Mouse (Mus musculus) MEL (cell line): ENCODE data around the gene Fv1. TPM values are rescaled to one million over a fixed set of nuclear protein-coding genes. Genes with fewer than 3 reads are reported as not detected.

Experiments
- DNase-seq: peaks from one replicate; pipeline ENCODE4 v3.0.0; 2011; ENCODE audit warnings: low read depth, low spot score
- H3K27ac ChIP-seq: 2 replicates; pipeline ENCODE4 v1.5.1; 2012; ENCODE audit warnings: low read depth, mild to moderate bottlenecking, control low read depth, low read length, moderate library complexity; ENCODE audit not compliant: control insufficient read depth
- H3K27me3 ChIP-seq, 2 experiments: fragments of 150-350 bp in 1 of 2; sonication (generic) in 1 of 2; 2 replicates each; pipeline ENCODE4 v1.6.1; 2012; ENCODE audit warnings: low read length in 2 of 2, mild to moderate bottlenecking in 2 of 2, improper control_type of control experiment in 1 of 2, moderate library complexity in 1 of 2; ENCODE audit not compliant: insufficient read depth in 2 of 2, control insufficient read depth in 1 of 2
- H3K36me3 ChIP-seq, 2 experiments: 2 replicates each; pipeline ENCODE4 v1.6.1; 2012 to 2014; ENCODE audit warnings: low read length in 2 of 2, improper control_type of control experiment in 1 of 2, inconsistent platforms in 1 of 2, mild to moderate bottlenecking in 1 of 2; ENCODE audit not compliant: insufficient read depth in 2 of 2, control insufficient read depth in 1 of 2
- H3K4me1 ChIP-seq, 2 experiments: fragments of 150-350 bp in 1 of 2; sonication (generic) in 1 of 2; 2 replicates each; pipeline ENCODE4 v1.6.1; 2012; ENCODE audit warnings: low read length in 2 of 2, improper control_type of control experiment in 1 of 2, mild to moderate bottlenecking in 1 of 2; ENCODE audit not compliant: insufficient read depth in 2 of 2, control insufficient read depth in 1 of 2
- H3K4me3 ChIP-seq, 2 experiments: fragments of 150-350 bp in 1 of 2; sonication (generic) in 1 of 2; 2 replicates each; pipeline ENCODE4 v1.5.1; 2012; ENCODE audit warnings: low read depth in 2 of 2, low read length in 2 of 2, mild to moderate bottlenecking in 2 of 2, moderate library complexity in 2 of 2, control low read depth in 1 of 2, improper control_type of control experiment in 1 of 2; ENCODE audit not compliant: control insufficient read depth in 1 of 2, insufficient read depth in 1 of 2
- H3K79me2 ChIP-seq: 2 replicates; pipeline ENCODE4 v1.6.1; 2012; ENCODE audit warnings: mild to moderate bottlenecking, low read length, moderate library complexity; ENCODE audit not compliant: control insufficient read depth, poor library complexity, insufficient read depth
- H3K9ac ChIP-seq: 2 replicates; pipeline ENCODE4 v1.6.1; 2012; ENCODE audit warnings: low read depth, mild to moderate bottlenecking, control low read depth, low read length, moderate library complexity; ENCODE audit not compliant: control insufficient read depth, poor library complexity, severe bottlenecking
- H3K9me3 ChIP-seq: fragments of 150-350 bp; sonication (generic); replicated peaks from 2 replicates; pipeline ENCODE4 v1.6.1; 2012; ENCODE audit warnings: mild to moderate bottlenecking, low read length, improper control_type of control experiment, moderate library complexity; ENCODE audit not compliant: insufficient read depth
- BHLHE40 ChIP-seq: IDR thresholded peaks from 2 replicates; pipeline ENCODE4 v1.6.1; 2012; ENCODE audit warnings: low read depth, mild to moderate bottlenecking, inconsistent platforms, low read length, improper control_type of control experiment, borderline replicate concordance
- E2F4 ChIP-seq: IDR thresholded peaks from 2 replicates; pipeline ENCODE4 v1.6.1; 2011; ENCODE audit warnings: low read depth, low read length, improper control_type of control experiment, borderline replicate concordance
- ELF1 ChIP-seq: IDR thresholded peaks from 2 replicates; pipeline ENCODE4 v1.6.1; 2014; ENCODE audit warnings: low read depth, mild to moderate bottlenecking, inconsistent platforms, low read length, improper control_type of control experiment, moderate library complexity
- ETS1 ChIP-seq: IDR thresholded peaks from 2 replicates; pipeline ENCODE4 v1.6.1; 2012; ENCODE audit warnings: low read depth, mild to moderate bottlenecking, inconsistent platforms, low read length, improper control_type of control experiment, moderate library complexity
- GABPA ChIP-seq: IDR thresholded peaks from 2 replicates; pipeline ENCODE4 v1.6.1; 2012; ENCODE audit warnings: low read depth, mild to moderate bottlenecking, inconsistent platforms, low read length, improper control_type of control experiment, moderate library complexity
- GATA1 ChIP-seq: IDR thresholded peaks from 2 replicates; pipeline ENCODE4 v1.6.1; 2011; ENCODE audit warnings: low read depth, low read length, improper control_type of control experiment
- KAT2A ChIP-seq: conservative IDR thresholded peaks from 2 replicates; pipeline ENCODE4 v1.6.1; 2012; ENCODE audit warnings: low read depth, low read length, improper control_type of control experiment, inconsistent platforms
- MAX ChIP-seq: IDR thresholded peaks from 2 replicates; pipeline ENCODE4 v1.6.1; 2011; ENCODE audit warnings: low read length, improper control_type of control experiment
- MEF2A ChIP-seq: IDR thresholded peaks from 2 replicates; pipeline ENCODE4 v1.6.1; 2014; ENCODE audit warnings: low read depth, mild to moderate bottlenecking, inconsistent platforms, low read length, improper control_type of control experiment; ENCODE audit not compliant: poor library complexity, insufficient replicate concordance, severe bottlenecking; ENCODE audit errors: extremely low read depth
- MXI1 ChIP-seq: IDR thresholded peaks from 2 replicates; pipeline ENCODE4 v1.6.1; 2011; ENCODE audit warnings: mild to moderate bottlenecking, low read depth, low read length, improper control_type of control experiment
- MYC ChIP-seq: IDR thresholded peaks from 2 replicates; pipeline ENCODE4 v1.6.1; 2011; ENCODE audit warnings: low read depth, mild to moderate bottlenecking, low read length, improper control_type of control experiment, moderate library complexity
- NELFE ChIP-seq: IDR thresholded peaks from 2 replicates; pipeline ENCODE4 v1.6.1; 2011; ENCODE audit warnings: low read depth, low read length, improper control_type of control experiment
- NRF1 ChIP-seq: IDR thresholded peaks from 2 replicates; pipeline ENCODE4 v1.6.1; 2014; ENCODE audit warnings: low read depth, mild to moderate bottlenecking, inconsistent platforms, low read length, improper control_type of control experiment, moderate library complexity; ENCODE audit not compliant: poor library complexity, insufficient read depth, severe bottlenecking
- POLR2A ChIP-seq, 2 experiments: IDR thresholded peaks; 2 replicates each; pipeline ENCODE4 v1.6.1; 2011 to 2012; ENCODE audit warnings: low read length in 2 of 2, mild to moderate bottlenecking in 2 of 2, control low read depth in 1 of 2, improper control_type of control experiment in 1 of 2, low read depth in 1 of 2, moderate library complexity in 1 of 2; ENCODE audit not compliant: control insufficient read depth in 1 of 2, insufficient read depth in 1 of 2, poor library complexity in 1 of 2
- POLR2AphosphoS2 ChIP-seq: IDR thresholded peaks from 2 replicates; pipeline ENCODE4 v1.6.1; 2011; ENCODE audit warnings: low read length, improper control_type of control experiment
- POLR2AphosphoS5 ChIP-seq: IDR thresholded peaks from 2 replicates; pipeline ENCODE4 v1.6.1; 2012; ENCODE audit warnings: low read depth, borderline replicate concordance, mild to moderate bottlenecking, inconsistent platforms, low read length, moderate library complexity, mixed read lengths
- RAD21 ChIP-seq: IDR thresholded peaks from 2 replicates; pipeline ENCODE4 v1.6.1; 2011; ENCODE audit warnings: mild to moderate bottlenecking, low read depth, low read length, improper control_type of control experiment
- SIN3A ChIP-seq: IDR thresholded peaks from 2 replicates; pipeline ENCODE4 v1.6.1; 2012; ENCODE audit warnings: low read length, improper control_type of control experiment, inconsistent platforms
- TAL1 ChIP-seq: IDR thresholded peaks from 2 replicates; pipeline ENCODE4 v1.6.1; 2012; ENCODE audit warnings: mild to moderate bottlenecking, inconsistent platforms, low read length, moderate library complexity, mixed read lengths
- TBP ChIP-seq: IDR thresholded peaks from 2 replicates; pipeline ENCODE4 v1.8.0; 2011; ENCODE audit warnings: low read depth, low read length, improper control_type of control experiment
- TCF12 ChIP-seq: IDR thresholded peaks from 2 replicates; pipeline ENCODE4 v1.6.1; 2014; ENCODE audit warnings: low read depth, mild to moderate bottlenecking, inconsistent platforms, low read length, improper control_type of control experiment, moderate library complexity
- USF1 ChIP-seq: IDR thresholded peaks from 2 replicates; pipeline ENCODE4 v1.6.1; 2014; ENCODE audit warnings: low read depth, mild to moderate bottlenecking, inconsistent platforms, low read length, improper control_type of control experiment, moderate library complexity
- ZMIZ1 ChIP-seq: IDR thresholded peaks from 2 replicates; pipeline ENCODE4 v1.6.1; 2012; ENCODE audit warnings: low read depth, mild to moderate bottlenecking, inconsistent platforms, low read length, improper control_type of control experiment, moderate library complexity
- ZNF384 ChIP-seq: IDR thresholded peaks from 2 replicates; pipeline ENCODE4 v1.6.1; 2012; ENCODE audit warnings: low read depth, mild to moderate bottlenecking, inconsistent platforms, low read length, improper control_type of control experiment
- polyA plus RNA-seq, 2 experiments: library from polyadenylated mRNA; stranded (reverse) in 1 of 2; unstranded in 1 of 2; fragments of >175 nt in 1 of 2; fragments of >200 nt in 1 of 2; gene quantifications; 2 replicates each; pipeline versions ENCODE4 v1.2.1 to v1.2.4; 2012; ENCODE audit warnings: low replicate concordance in 2 of 2, low read depth in 1 of 2; ENCODE audit not compliant: insufficient read length in 2 of 2, insufficient read depth in 1 of 2, missing spikeins in 1 of 2
- total RNA-seq: library from RNA; depleted of rRNA; stranded (reverse); fragments of 300-350 nt; gene quantifications from 2 replicates; pipeline ENCODE4 v1.2.3, GENCODE M21; 2012

Gene Fv1
- total and polyA plus RNA-seq, 3 experiments = 3.0 to 4.6 TPM; not detected in 1

GRCm38 (mm10) chr4:147902906-147903500 is 34.2 kb downstream of the Fv1 start:
- no peak overlapping the region for H3K27ac ChIP-seq
- H3K4me1 ChIP-seq = peaks cover 0 to 22% of the 10 kb centered on the region in 2 experiments
- H3K9me3 ChIP-seq = no peaks in the 10 kb centered on the region
- H3K79me2 ChIP-seq = peaks cover 19% of the 10 kb centered on the region
- no peaks in the 10 kb centered on the region for H3K27me3 ChIP-seq
- H3K36me3 ChIP-seq = peaks cover 0 to 12% of the 10 kb centered on the region in 2 experiments; a peak in 3 of 4 replicates
- DNase-seq = no peak
- no peak overlapping the region for H3K9ac ChIP-seq
- H3K4me3 ChIP-seq = no peak overlapping the region
- no peak for TF ChIP-seq MEF2A
- no peak for TF ChIP-seq POLR2A (IDR thresholded peaks at IDR 0.05; ENCODE audit: control insufficient read depth in 1 of 2, insufficient read depth in 1 of 2, low read depth in 1 of 2, low read length in 2 of 2, poor library complexity in 1 of 2)
- TF ChIP-seq MAX = no peak

- Histone ChIP-seq H3K27ac (no peak overlapping the region), H3K9me3 (no peaks in the 10 kb centered on the region), H3K79me2 (peaks cover 19% of the 10 kb centered on the region), H3K36me3 (peaks cover 0 to 12% of the 10 kb centered on the region in 2 experiments; a peak in 3 of 4 replicates), H3K9ac (peak overlapping the region; percentile 98), H3K4me1 (peaks cover 0 to 22% of the 10 kb centered on the region in 2 experiments), H3K4me3 (peak overlapping the region; percentile 99 to 100), H3K27me3 (no peaks in the 10 kb centered on the region)
- peak; percentile 8 for DNase-seq
- TF ChIP-seq MAX (0 out of 2 replicates have a peak, but pooled peaks have one; percentile 20), MXI1 (peak; percentile 26; the same call in 1 of the 2 replicates), GABPA (no peak), POLR2AphosphoS5 (no peak), ZNF384 (no peak), TBP (no peak), TCF12 (no peak), USF1 (no peak), TAL1 (no peak), E2F4 (no peak)
These were observed 34.8 kb downstream of the Fv1 start for GRCm38 (mm10) chr4:147903601-147904000.

- Histone ChIP-seq H3K9ac (peak within 1 kb of the TSS; percentile 98), H3K79me2 (peaks cover 19% of the 10 kb centered on the region), H3K4me3 (peak within 1 kb of the TSS; percentile 99 to 100), H3K36me3 (peaks cover 0 to 12% of the 10 kb centered on the region in 2 experiments; a peak in 3 of 4 replicates), H3K27ac (peak within 1 kb of the TSS; percentile 93), H3K4me1 (peaks cover 0 to 22% of the 10 kb centered on the region in 2 experiments), H3K9me3 (no peaks in the 10 kb centered on the region), H3K27me3 (no peaks in the 10 kb centered on the region)
- DNase-seq = peak; percentile 95
- TF ChIP-seq BHLHE40 = peak; percentile 30; the same call in 1 of the 2 replicates
- peak; percentile 57 for TF ChIP-seq NELFE
- TF ChIP-seq ELF1 = 0 out of 2 replicates have a peak, but pooled peaks have one; percentile 17
- TF ChIP-seq E2F4 = no peak
- no peak for TF ChIP-seq ETS1
- TF ChIP-seq RAD21 = no peak
- TF ChIP-seq GATA1 = no peak
- peak; percentile 93 for TF ChIP-seq SIN3A
- TF ChIP-seq MYC = no peak
- TF ChIP-seq POLR2AphosphoS2 = no peak
- TF ChIP-seq POLR2AphosphoS5 = no peak
- no peak for TF ChIP-seq ZMIZ1
- no peak for TF ChIP-seq NRF1
- peak; percentile 92 for TF ChIP-seq KAT2A
These were observed 35.7 kb downstream of the Fv1 start, which contains the start of gene Mfn2 for GRCm38 (mm10) chr4:147904313-147905089. Gene Mfn2, minus strand, starts transcription at chr4:147904704.
